Mouse (Mus musculus): ENCODE data around the gene 4930558K02Rik.
A peak's percentile ranks its signal among the peaks of the same experiment; 100 is the strongest.

The 4930558K02Rik gene

GRCm38 (mm10) chr1:161991846-161992245 lies 12.4 kb upstream of the 4930558K02Rik start:
- no peak for DNase-seq

GRCm38 (mm10) chr1:161990684-161991578 lies 11.5 kb upstream of the 4930558K02Rik start:
- DNase-seq: no peak

- no peak for DNase-seq
These were observed 4.6 kb upstream of the 4930558K02Rik start for GRCm38 (mm10) chr1:161983979-161984566.

GRCm38 (mm10) chr1:161983451-161983850 lies 4.0 kb upstream of the 4930558K02Rik start:
- DNase-seq: no peak

- no peak for DNase-seq
These were observed 1.3 kb upstream of the 4930558K02Rik start for GRCm38 (mm10) chr1:161980626-161981298.

- DNase-seq: no peak
These were observed 610 bp upstream of the 4930558K02Rik start for GRCm38 (mm10) chr1:161980046-161980445.

- no peak for DNase-seq
These were observed 1.2 kb downstream of the 4930558K02Rik start for GRCm38 (mm10) chr1:161978173-161978700.

GRCm38 (mm10) chr1:161977331-161977730 lies 2.1 kb downstream of the 4930558K02Rik start:
- DNase-seq: no peak

GRCm38 (mm10) chr1:161976255-161977182 lies 2.9 kb downstream of the 4930558K02Rik start:
- peak; percentile 86 for DNase-seq

GRCm38 (mm10) chr1:161972233-161972632 lies 7.2 kb downstream of the 4930558K02Rik start:
- no peak for DNase-seq

GRCm38 (mm10) chr1:161970874-161971273 lies 8.6 kb downstream of the 4930558K02Rik start:
- DNase-seq: no peak

- DNase-seq: peak; percentile 97
These were observed 10.6 kb downstream of the 4930558K02Rik start, which contains the start of gene Pigc for GRCm38 (mm10) chr1:161968589-161969407. Gene Pigc (plus strand): TSS chr1:161969186.

GRCm38 (mm10) chr1:161967936-161968335 lies 11.5 kb downstream of the 4930558K02Rik start:
- DNase-seq: no peak

GRCm38 (mm10) chr1:161962465-161963377 lies 16.7 kb downstream of the 4930558K02Rik start:
- no peak for DNase-seq

- no peak for DNase-seq
These were observed 21.2 kb downstream of the 4930558K02Rik start for GRCm38 (mm10) chr1:161957964-161958950.

- DNase-seq: no peak
These were observed 23.6 kb downstream of the 4930558K02Rik start for GRCm38 (mm10) chr1:161955846-161956245.

GRCm38 (mm10) chr1:161952599-161952998 lies 26.8 kb downstream of the 4930558K02Rik start:
- no peak for DNase-seq

- no peak for DNase-seq
These were observed 28.2 kb downstream of the 4930558K02Rik start for GRCm38 (mm10) chr1:161951009-161951779.
